Mouse (Mus musculus): ENCODE measurements around the gene Wrap53. TPM values are rescaled to one million over a fixed set of nuclear protein-coding genes. Genes with fewer than 3 reads are reported as not detected.

Wrap53 gene
- polyA plus RNA-seq, 1 experiment: not detected

GRCm38 (mm10) chr11:69604795-69605664, 25.0 kb upstream of the Wrap53 start:
- WGBS: 1% methylated on average over 73 of the region's 73 CpGs
- 0 out of 2 replicates have a peak, but pooled peaks have one; percentile 15 for TF ChIP-seq POLR2A (IDR thresholded peaks at IDR 0.05; ENCODE audit: insufficient read depth, low read depth, low read length)
- no peak for TF ChIP-seq CTCF (IDR thresholded peaks at IDR 0.05; ENCODE audit: insufficient read depth, low read depth, low read length)
- Histone ChIP-seq H3K4me3 (ENCODE audit: insufficient read depth, low read depth, low read length) (peak overlapping the region; percentile 82), H3K4me1 (ENCODE audit: control insufficient read depth, insufficient read depth, low read length) (peaks cover 12% of the 10 kb centered on the region), H3K27ac (ENCODE audit: insufficient read depth, low read depth, low read length) (peak overlapping the region; percentile 89)

- H3K4me1 ChIP-seq (ENCODE audit: control insufficient read depth, insufficient read depth, low read length): peaks cover 16% of the 10 kb centered on the region
- peak overlapping the region; percentile 69 for H3K27ac ChIP-seq (ENCODE audit: insufficient read depth, low read depth, low read length)
- TF ChIP-seq POLR2A (IDR thresholded peaks at IDR 0.05; ENCODE audit: insufficient read depth, low read depth, low read length): no peak
- TF ChIP-seq CTCF (IDR thresholded peaks at IDR 0.05; ENCODE audit: insufficient read depth, low read depth, low read length): no peak
- peak overlapping the region; percentile 82 for H3K4me3 ChIP-seq (ENCODE audit: insufficient read depth, low read depth, low read length)
- WGBS: 41% methylated on average over 3 of the region's 3 CpGs
These were observed 24.3 kb upstream of the Wrap53 start for GRCm38 (mm10) chr11:69604347-69604746.

GRCm38 (mm10) chr11:69603516-69603915, 23.5 kb upstream of the Wrap53 start:
- 53% methylated on average over 8 of the region's 8 CpGs for WGBS
- Histone ChIP-seq H3K4me3 (ENCODE audit: insufficient read depth, low read depth, low read length) (peak overlapping the region; percentile 82), H3K4me1 (ENCODE audit: control insufficient read depth, insufficient read depth, low read length) (peaks cover 19% of the 10 kb centered on the region), H3K27ac (ENCODE audit: insufficient read depth, low read depth, low read length) (peak overlapping the region; percentile 69; the same call in 1 of the 2 replicates)
- TF ChIP-seq POLR2A (IDR thresholded peaks at IDR 0.05; ENCODE audit: insufficient read depth, low read depth, low read length) (no peak), CTCF (IDR thresholded peaks at IDR 0.05; ENCODE audit: insufficient read depth, low read depth, low read length) (no peak)

- WGBS: 51% methylated on average over 3 of the region's 3 CpGs
- TF ChIP-seq CTCF (IDR thresholded peaks at IDR 0.05; ENCODE audit: insufficient read depth, low read depth, low read length) (no peak), POLR2A (IDR thresholded peaks at IDR 0.05; ENCODE audit: insufficient read depth, low read depth, low read length) (no peak)
- Histone ChIP-seq H3K4me3 (ENCODE audit: insufficient read depth, low read depth, low read length) (no peak overlapping the region), H3K27ac (ENCODE audit: insufficient read depth, low read depth, low read length) (no peak overlapping the region), H3K4me1 (ENCODE audit: control insufficient read depth, insufficient read depth, low read length) (peaks cover 19% of the 10 kb centered on the region)
These were observed 21.7 kb upstream of the Wrap53 start for GRCm38 (mm10) chr11:69601768-69602167.

- 22% methylated on average over 6 of the region's 6 CpGs for WGBS
- TF ChIP-seq POLR2A (IDR thresholded peaks at IDR 0.05; ENCODE audit: insufficient read depth, low read depth, low read length) (no peak), CTCF (IDR thresholded peaks at IDR 0.05; ENCODE audit: insufficient read depth, low read depth, low read length) (no peak)
- H3K27ac ChIP-seq (ENCODE audit: insufficient read depth, low read depth, low read length): 0 out of 2 replicates have a peak overlapping the region, but pooled peaks have one; percentile 46
- no peak overlapping the region for H3K4me3 ChIP-seq (ENCODE audit: insufficient read depth, low read depth, low read length)
- H3K4me1 ChIP-seq (ENCODE audit: control insufficient read depth, insufficient read depth, low read length): peaks cover 15% of the 10 kb centered on the region
These were observed 20.0 kb upstream of the Wrap53 start for GRCm38 (mm10) chr11:69600098-69600497.

- WGBS: 34% methylated on average over 9 of the region's 9 CpGs
- TF ChIP-seq CTCF (IDR thresholded peaks at IDR 0.05; ENCODE audit: insufficient read depth, low read depth, low read length): no peak
- TF ChIP-seq POLR2A (IDR thresholded peaks at IDR 0.05; ENCODE audit: insufficient read depth, low read depth, low read length): no peak
- Histone ChIP-seq H3K27ac (ENCODE audit: insufficient read depth, low read depth, low read length) (no peak overlapping the region), H3K4me3 (ENCODE audit: insufficient read depth, low read depth, low read length) (no peak overlapping the region), H3K4me1 (ENCODE audit: control insufficient read depth, insufficient read depth, low read length) (peaks cover 15% of the 10 kb centered on the region)
These were observed 19.4 kb upstream of the Wrap53 start for GRCm38 (mm10) chr11:69599436-69599835.

GRCm38 (mm10) chr11:69594853-69595252, 14.8 kb upstream of the Wrap53 start:
- WGBS: 99% methylated on average over 6 of the region's 6 CpGs
- Histone ChIP-seq H3K4me1 (ENCODE audit: control insufficient read depth, insufficient read depth, low read length) (peaks cover 6% of the 10 kb centered on the region; the same call in 1 of the 2 replicates), H3K27ac (ENCODE audit: insufficient read depth, low read depth, low read length) (no peak overlapping the region), H3K4me3 (ENCODE audit: insufficient read depth, low read depth, low read length) (no peak overlapping the region)
- TF ChIP-seq CTCF (IDR thresholded peaks at IDR 0.05; ENCODE audit: insufficient read depth, low read depth, low read length) (no peak), POLR2A (IDR thresholded peaks at IDR 0.05; ENCODE audit: insufficient read depth, low read depth, low read length) (no peak)

- no peaks in the 10 kb centered on the region for H3K4me1 ChIP-seq (ENCODE audit: control insufficient read depth, insufficient read depth, low read length)
- H3K27ac ChIP-seq (ENCODE audit: insufficient read depth, low read depth, low read length): no peak overlapping the region
- 65% methylated on average over 4 of the region's 4 CpGs for WGBS
- TF ChIP-seq POLR2A (IDR thresholded peaks at IDR 0.05; ENCODE audit: insufficient read depth, low read depth, low read length) (no peak), CTCF (IDR thresholded peaks at IDR 0.05; ENCODE audit: insufficient read depth, low read depth, low read length) (no peak)
- no peak overlapping the region for H3K4me3 ChIP-seq (ENCODE audit: insufficient read depth, low read depth, low read length)
These were observed 12.7 kb upstream of the Wrap53 start for GRCm38 (mm10) chr11:69592799-69593198.

GRCm38 (mm10) chr11:69591899-69592637, 12.0 kb upstream of the Wrap53 start:
- 25% methylated on average over 7 of the region's 7 CpGs for WGBS
- Histone ChIP-seq H3K4me3 (ENCODE audit: insufficient read depth, low read depth, low read length) (no peak overlapping the region), H3K4me1 (ENCODE audit: control insufficient read depth, insufficient read depth, low read length) (no peaks in the 10 kb centered on the region), H3K27ac (ENCODE audit: insufficient read depth, low read depth, low read length) (0 out of 2 replicates have a peak overlapping the region, but pooled peaks have one; percentile 24)
- TF ChIP-seq POLR2A (IDR thresholded peaks at IDR 0.05; ENCODE audit: insufficient read depth, low read depth, low read length) (no peak), CTCF (IDR thresholded peaks at IDR 0.05; ENCODE audit: insufficient read depth, low read depth, low read length) (no peak)
